Mouse (Mus musculus) embryo, embryonic 11.5 days (tissue): ENCODE measurements around the gene Slc24a2.

ENCODE experiments used
- DNase-seq: peaks from one replicate; pipeline ENCODE4 v3.0.0-alpha.2; 2012; ENCODE audit warnings: low read depth, low spot score

The Slc24a2 gene

DNA sequence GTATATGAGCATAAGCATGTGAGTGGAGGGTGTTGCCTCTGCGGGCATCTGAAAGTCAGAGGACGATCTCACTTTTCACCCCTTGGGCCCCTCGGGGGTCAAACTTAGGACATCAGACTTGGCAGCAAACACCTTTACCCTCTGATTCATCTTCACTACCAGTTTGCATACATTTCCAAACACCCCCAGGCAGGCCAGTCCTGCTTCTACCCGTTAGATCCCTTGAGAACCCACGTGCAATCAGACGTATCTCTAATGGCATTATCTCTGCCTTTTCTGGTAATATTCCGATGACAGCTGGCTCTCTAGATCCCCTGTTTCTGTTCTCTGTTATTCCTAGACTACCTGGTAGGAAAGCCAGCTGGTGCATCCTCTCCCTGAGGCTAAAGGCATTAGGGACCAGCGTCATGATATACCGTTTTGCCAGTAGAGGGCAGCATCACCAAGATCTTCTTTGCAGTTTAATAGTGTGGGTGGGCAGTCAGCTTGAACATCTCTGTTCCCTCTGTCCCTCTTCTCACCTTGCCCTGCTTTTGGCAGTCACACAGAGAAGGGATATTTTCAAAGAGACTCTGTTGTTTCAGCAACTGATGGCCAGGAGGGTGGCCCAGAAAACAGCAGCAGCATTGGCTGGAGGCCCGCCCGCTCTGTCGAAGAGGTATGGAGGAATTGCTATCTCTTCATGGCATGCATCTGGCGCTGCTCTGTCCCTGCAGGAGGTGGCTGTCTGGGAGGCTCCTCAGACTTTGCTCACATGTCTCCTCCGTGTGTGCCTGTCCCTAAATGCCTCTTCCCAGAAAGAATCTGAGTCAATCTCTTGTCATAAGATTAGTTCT, 272.5 kb downstream of the Slc24a2 start:
- peak; percentile 55 for DNase-seq

DNA sequence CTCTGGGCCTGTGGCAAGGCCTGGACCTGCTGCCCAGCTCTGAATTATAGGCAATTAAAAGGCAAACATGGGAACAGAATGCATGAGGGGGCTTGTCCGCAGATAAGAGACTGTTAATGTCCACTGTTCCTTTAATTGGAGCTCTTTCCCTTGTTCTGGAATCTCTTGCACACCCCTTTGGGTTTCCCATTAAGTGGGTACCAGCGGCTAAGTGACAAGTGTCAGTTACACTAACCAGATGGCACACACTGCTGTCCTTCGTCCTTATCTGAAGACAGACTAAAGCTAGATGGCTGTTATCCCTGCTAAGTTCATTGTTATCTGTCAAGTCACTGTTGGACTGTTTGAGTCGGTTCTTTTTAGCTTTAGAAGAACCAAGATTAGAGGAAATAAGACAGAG, 274.8 kb downstream of the Slc24a2 start:
- no peak for DNase-seq

DNA sequence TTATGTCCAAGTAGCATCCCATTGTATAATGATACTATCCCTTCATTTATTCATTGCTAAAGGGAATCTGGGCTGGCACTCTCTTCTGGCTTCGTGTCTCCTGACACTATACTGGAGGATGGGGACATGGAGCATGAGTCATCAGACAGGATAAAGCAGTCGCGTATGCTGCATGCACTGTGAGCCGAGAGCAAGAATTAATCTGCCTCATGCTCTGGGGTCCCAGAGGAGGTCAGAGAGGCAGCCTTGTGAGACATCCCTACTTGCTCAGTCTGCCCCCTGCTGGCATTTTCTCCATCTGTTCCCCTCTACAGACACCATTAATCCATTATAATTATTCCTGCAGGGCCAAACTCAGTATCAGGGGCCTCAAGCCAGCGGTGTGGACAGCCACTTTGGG, 276.8 kb downstream of the Slc24a2 start:
- no peak for DNase-seq

DNA sequence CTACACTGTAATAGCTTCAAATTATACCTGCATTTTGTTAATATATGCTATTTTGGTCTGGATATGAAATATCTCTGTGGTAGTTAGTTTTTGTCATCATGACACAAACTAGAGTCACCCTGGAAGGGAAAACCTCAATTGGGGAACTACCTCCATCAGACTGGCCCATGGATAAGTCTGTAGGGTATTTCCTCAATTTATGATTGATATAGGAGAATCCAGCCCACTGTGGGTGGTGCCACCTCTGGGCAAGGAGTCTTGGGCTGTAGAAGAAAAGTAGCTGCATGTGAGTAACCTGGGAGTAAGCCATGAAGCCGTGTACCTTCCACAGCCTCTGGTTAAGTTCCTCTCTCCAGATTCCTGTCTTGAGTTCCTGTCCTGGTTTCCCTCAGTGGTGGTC, 281.5 kb downstream of the Slc24a2 start:
- DNase-seq: no peak

DNA sequence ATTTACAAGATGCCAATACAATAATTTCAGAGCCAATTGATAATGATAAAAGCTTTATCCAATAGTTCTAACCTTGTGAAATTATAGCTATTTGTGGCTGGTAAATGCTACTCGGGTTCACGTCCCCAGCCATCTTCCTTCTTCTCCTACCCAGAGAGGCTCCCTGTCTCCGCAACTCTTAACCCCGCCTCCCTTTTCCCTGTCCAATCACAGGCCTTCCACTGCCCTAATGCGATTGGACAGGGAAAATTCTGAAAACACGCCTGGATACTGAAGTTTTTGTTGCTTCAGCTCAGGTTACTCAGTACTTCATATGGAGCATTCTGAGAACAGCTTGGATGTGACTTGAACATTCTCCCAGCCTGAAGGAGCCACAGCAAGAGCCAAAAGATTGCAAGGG, 287.0 kb downstream of the Slc24a2 start:
- DNase-seq: no peak

DNA sequence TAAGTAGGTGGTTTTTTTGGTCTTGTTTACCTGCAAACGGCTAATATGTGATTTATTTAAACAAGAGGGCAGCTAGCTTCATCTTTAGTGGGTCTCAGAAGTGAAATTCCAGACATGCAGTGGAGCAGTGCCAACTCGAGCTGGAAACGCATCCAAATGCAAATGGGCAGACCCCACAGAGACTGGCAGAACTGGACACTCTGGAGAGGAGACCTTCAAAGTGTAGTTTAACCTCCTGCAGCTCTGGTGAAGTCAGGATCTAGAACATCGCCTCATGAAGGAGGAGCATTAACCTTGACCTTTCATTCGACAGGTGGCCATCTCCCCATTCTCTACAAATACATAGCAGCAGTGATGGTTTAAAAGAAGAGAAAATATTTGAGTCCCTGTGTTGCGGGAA, 287.6 kb downstream of the Slc24a2 start:
- no peak for DNase-seq

DNA sequence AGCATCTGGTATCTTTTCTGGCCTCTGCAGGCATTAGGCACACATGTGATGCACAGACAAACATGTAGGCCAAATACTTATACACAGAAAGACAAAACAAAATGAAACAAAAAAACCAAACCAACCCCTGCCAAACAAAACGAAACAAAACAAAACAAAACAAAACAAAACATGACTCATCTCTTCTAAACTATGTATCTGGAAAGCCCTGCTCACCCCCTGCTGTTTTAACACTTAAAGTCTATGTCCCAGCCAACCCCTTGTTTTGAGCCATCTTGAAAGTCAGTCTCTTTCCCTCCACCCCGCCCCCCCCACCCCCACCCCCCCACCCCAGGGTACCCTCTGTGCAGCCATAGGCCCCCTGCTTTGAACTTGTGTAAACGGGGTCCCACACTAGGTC, 293.6 kb downstream of the Slc24a2 start:
- no peak for DNase-seq

DNA sequence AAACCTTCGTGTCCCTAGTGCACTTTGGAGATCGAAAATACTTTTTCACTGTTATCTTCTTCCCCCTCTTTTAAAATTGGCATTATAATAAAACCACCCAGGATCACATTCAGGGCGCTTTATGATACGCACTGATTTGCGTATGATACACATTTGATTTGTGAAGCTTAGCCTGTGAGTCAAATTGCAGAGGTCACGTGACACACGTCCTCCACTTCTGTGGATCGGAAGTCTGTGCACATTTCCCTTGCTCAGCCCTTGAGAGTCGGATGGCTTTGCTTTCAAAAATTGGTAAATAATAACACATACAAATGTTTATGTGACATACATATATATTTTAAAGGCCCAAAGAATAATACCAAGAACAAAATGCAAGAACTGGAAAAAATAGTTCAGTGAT, 294.1 kb downstream of the Slc24a2 start:
- no peak for DNase-seq
